Mouse (Mus musculus) left cerebral cortex, postnatal 4 days (tissue): ENCODE data around the gene Tpte. TPM values are rescaled to one million over a fixed set of nuclear protein-coding genes. Genes with fewer than 3 reads are reported as not detected.

Source experiments
- DNase-seq: peaks from one replicate; pipeline ENCODE4 v3.0.0-alpha.2; 2022
- intact Hi-C: fragments of 180-260 bp; cut with DNase I; formaldehyde crosslinking; loops from one replicate; pipeline ENCODE4 v1.15.1; 2025
- total RNA-seq, 2 experiments: library from RNA; stranded (reverse); gene quantifications; 2 replicates each; pipeline ENCODE4 v1.2.3; 2021

Tpte gene
- total RNA-seq, 2 experiments from 2014 or later, result not detected

DNA sequence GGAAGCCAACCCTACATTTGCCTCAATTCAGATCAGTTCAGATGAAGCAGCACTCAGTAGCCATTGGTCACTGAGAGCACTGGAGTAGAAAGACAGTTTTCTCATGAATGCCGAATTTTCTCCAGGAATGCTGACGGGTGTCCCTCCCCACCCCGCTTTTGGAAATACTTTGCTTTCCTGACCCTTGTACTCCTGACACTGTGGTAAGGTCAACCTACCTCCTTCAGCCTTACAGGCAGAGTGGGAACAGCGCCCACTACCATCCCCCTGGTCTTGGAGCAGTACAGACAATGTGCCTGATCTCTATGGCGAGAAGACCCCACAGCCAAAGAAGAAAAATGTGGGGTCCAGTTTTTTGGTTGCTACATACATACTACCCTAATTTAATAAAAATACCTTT is 93.1 kb downstream of the Tpte start:
- intact Hi-C loops, result loop anchor here (10.0 kb wide), 1 partner anchor 182 kb away; the partner anchor contains the start of gene Vps36
- DNase-seq, result no peak

DNA sequence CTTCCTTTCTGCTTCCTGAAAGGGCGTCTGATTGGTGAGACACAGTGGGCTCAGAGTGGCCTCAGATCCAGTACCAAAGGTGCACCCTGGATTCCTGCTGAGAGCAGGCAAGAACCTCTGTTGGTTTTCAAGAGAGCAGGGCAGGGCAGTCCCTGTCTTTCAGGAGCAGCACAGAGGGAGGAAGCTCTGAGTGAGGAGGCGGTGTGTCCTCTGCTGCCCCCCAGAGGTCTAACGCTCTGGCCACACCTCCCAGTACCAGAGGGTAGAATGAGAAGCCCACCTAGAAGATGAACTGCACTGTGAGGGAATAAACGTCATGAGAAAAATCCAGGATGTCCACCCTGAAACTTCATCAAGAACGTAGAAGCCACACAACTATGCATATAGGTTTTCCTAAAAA is 93.7 kb downstream of the Tpte start:
- intact Hi-C loops, result loop anchor here (10.0 kb wide), 1 partner anchor 182 kb away; the partner anchor contains the start of gene Vps36
- peak; percentile 52 for DNase-seq

DNA sequence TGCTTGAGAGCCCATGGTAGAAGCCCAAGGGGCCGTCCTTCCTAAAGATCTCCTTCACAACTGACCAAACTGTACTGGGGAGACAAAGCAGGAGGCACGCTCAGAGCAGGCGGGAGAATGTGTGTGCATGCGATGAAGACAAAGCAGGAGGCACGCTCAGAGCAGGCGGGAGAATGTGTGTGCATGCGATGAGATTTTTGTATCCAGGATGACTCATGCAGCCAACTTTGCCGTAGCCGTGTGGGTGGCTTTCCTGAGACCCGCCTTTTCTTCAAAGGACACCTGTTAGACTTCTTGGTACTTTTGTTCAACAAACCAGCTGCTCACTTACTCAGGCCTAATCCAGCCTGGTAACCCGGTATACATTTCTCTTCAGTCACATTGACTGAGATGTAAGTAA is 97.7 kb downstream of the Tpte start:
- DNase-seq, result no peak
- intact Hi-C loops, result no loop called here

DNA sequence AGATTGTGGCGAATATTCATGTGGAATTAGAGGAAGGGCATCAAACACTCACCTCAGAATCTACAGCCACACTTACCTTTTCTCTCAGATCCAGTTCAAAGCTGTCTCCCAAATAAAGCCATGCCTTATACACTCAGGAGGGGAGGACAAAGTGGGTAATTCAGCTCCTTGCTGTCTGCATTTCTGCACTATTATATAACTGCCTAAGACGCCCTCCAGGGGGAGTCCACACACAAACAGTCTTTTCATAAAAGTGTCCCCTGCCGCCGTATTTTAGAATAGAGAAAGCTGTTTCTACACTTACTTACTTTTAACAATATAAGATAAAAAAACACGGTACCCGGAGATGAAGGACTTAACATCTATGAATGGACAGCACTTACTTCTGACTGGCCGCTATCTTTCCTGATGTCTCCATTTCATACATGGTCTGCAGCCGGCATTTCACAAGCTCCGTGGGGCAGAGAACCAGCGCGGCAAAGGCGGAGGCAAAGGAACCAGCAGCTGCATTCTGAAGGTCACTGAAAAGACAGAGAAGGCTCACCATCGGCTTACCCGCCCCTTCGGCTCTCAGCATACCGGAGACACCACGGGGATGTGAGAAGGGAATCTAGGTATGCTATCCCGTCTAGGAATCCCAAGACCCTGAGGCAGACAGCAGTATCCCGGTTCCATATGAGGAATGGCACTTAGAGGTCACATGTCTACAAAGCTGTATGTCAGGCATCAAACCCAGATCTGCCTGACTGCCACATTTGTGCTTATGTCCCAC is 99.8 kb downstream of the Tpte start:
- intact Hi-C loops, result no loop called here
- DNase-seq, result no peak

DNA sequence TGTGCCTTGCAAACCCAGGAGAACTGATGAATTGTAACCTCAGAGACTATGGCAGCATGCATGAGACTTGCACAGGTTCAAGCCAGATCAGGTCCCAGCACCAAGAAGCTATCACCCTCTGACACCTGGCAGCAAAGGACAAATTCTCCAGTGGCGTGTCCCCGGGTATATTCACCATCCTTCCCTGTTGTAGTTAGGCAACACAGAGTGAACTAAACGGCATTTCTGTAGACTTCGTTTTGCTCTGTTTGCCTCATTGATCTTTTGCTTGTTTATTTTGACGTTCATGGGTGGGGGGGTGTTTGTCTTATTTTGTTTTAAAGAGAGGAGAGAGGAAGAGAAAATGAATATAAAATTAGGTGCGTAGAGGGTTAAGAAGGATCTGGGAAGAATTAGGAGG is 101.9 kb downstream of the Tpte start:
- intact Hi-C loops, result no loop called here
- no peak for DNase-seq

DNA sequence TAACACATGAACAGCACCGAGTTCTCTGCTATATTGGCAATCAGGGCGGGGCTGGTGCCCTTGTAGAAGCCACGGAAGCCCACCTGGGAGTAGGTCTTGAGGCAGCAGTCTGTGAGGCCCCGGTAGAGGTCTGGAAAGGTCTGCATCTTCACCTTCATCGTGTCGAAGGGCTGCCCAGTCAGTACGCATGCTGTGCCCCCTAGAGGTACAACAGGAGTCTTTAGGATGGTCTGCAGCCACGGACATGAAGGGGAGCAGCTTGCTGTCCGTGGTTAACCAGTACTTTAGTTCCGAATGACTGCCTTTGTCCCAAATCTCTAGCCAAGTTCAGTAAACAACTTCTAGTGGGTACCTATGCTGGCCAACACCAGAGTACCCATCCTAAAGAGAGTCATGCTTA is 106.6 kb downstream of the Tpte start:
- intact Hi-C loops, result no loop called here
- no peak for DNase-seq

DNA sequence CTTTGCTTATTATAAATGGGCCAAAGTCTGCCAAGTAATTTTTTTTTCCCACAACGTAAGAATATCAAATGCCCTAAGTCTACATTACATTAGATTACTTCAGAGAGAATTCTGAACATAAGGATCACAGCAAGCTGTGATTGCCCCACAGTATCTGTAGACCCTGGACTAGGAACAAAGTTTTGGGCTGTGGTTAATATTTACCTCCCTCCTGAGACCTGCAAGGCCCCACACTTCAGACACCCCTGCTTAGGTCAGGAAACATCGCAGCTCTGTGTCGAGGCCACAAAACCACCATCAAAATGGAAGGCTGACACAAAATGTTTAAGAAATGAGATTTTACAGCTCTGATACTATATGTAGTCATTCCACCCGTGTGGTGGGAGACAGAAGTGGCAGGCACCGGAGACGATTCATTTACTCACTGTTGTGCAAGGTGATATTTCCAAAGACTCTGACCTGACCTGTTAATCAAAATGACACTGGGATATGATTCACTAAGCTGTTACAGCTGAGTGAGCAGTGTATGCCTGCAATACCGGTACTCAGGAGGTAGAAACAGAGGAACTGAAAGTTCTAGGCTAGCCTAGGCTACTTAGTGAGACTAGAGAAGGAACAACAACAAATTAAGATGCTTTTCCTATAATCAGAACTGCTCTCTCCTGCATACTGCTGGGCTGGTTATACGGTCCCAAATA is 107.7 kb downstream of the Tpte start:
- intact Hi-C loops, result no loop called here
- DNase-seq, result no peak

DNA sequence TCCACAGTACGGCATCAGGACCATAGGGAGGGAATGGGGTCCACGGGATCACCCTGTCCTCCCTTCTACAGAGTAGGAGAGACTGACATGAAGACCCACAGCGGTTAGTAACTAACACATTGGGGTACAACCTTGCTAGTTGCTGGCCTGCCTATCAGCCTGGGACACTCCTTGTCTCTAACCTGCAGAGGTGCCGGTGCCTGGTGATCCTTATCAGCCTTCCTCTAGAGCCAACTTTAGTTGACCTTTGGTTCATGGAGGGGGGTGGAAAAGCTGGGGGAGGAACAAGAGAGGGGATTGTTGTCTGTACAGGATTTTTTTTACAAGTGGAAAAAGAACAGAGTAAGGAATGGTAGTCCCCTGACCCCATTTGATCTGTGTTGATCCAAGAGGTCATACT is 111.2 kb downstream of the Tpte start:
- intact Hi-C loops, result no loop called here
- DNase-seq, result no peak

DNA sequence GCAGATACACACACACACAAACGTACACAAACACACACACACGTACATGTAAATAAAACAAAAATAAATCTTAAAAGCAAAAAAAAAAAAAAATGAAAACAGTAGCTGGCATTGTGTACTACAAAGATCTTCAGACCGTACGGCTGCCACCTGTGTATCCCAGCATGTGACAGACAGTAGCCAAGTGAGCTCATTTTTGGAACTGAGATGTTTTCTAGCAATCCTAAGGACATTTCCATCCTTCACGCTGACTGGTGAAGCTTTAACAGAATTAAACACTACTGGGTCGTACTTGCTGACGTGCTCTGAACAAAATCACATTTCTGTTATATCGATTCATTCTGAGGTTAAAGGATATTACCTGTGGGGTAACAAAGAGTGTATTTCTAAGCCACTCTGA is 112.0 kb downstream of the Tpte start:
- DNase-seq, result no peak
- intact Hi-C loops, result no loop called here

DNA sequence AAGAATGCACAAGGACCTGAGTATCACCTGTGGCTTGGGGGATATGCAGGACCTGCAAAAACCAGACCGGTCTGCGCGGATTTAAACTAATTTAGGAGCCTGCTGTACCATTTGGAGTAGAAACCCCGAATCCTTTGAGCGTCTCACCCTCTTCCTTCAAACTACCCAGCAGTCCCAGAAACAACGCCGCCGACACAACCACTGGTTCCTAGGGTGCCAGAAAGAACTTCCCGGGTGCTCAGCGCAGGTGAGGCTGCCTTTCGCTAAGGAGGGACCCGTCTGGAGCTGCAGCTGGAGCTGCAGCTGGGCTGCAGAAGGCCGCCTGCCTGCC is 114.5 kb downstream of the Tpte start:
- intact Hi-C loops, result no loop called here
- DNase-seq, result no peak

DNA sequence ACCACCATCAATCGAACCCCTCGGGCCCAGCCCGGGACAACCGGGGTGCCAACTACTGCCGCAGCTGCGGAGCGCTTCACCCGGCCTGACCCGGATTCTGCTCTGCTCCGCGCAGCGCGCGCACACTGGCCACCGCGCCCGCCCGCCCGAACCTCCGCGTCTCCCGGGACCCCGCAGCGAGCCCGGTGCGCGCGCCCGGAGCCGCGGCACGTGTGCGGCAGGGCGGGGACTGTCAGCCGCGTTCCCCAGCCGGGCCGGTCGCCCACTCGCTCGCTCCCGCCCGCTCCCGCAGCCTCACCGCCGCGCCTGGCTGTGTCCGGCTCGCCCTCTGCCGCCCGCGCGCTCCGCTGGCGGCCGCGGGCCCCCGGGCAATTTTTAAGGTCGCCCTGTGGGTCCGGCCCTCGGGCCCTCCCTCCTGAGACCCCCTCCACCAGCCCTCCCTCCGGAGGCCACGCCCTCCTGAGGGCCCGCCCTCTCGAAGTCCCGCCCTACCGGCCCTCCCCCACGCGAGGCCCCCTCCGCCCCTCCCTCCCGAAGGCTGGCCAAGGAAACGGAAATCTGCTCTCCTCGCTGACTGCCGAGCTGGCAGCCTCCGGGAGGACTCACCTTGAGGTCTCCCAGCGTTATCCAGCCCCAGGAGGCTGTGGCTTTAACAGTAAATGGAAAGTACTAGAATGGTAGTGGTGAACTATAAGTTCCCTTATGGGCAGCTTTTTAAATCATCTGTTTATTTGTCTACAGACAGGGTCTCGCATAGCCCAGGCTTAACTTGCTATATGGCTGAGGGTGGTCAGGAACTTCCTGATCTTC is 115.1 kb downstream of the Tpte start, which contains the start of gene Slc25a15:
Gene Slc25a15 (minus strand): TSS at position 456 of the 810 bp plus-strand sequence.
- intact Hi-C loops, result no loop called here
- peak; percentile 94 for DNase-seq

DNA sequence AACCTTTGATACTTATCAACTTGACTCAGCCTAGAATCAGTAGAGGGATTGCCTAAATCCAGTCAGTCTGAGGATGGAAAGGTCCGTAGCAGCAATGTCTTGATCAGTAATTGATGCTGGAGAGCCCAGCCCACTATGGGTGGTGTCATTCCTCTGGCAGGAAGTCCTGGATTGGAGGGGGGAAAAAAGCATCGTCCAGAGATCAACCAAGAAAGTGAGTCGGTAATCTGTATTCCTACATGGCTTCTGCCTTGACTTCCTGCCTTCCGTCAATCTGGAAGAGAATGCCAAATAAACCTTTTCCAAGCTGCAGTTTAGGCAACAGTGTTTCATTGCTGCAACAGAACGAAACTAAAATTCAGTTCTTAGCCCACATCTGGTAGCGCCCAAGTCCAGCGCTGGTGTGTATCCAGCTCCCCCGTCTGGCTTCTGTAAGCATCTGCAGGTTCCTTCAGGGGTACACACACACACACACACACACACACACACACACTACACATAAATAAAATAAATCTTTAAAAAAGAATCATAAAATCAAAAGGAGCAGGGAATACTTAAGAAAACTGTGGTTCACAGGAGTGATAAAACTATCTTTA is 116.1 kb downstream of the Tpte start:
- intact Hi-C loops, result no loop called here
- DNase-seq, result no peak

DNA sequence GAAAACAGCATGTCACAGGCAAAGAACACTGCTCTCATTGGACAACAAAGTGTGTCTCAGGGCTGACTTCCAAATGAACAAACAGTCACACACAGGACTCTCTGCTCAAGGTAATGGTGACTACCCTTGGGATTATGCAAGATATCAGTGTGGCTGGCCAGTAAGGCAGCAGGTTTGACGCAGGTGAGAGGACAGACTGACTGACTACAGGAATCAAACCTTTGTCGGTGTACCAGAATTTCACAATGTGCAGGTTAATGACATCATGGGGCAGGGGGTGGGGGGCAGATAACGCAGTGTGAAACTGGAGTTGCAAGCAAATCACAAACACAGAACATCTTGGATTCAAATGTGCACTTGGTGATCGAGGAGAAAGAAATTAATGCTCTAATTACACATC is 117.4 kb downstream of the Tpte start:
- intact Hi-C loops, result loop anchor here (5.0 kb wide), 1 partner anchor 208 kb away; the partner anchor contains the start of gene Vps36
- DNase-seq, result no peak

DNA sequence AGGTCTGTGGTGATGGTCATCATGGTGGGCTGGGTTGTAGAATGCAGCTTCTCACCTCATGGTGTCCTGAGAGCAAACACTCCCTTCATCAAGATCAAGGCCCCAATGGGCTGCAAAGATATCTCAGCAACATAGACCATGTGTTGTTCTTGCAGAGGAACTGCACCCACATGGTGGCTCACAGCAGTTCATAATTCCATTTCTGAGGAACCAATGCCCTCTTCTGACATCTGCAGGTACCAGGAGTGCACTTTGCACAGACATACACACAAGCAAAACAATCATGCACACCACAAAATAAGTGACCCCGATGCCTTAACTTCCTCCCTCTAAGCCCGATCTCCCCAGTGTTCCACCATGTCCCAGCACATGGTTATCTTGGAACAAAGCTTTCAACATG is 120.0 kb downstream of the Tpte start:
- DNase-seq, result no peak
- intact Hi-C loops, result loop anchor here (5.0 kb wide), 1 partner anchor 211 kb away; the partner anchor contains the start of gene Vps36

DNA sequence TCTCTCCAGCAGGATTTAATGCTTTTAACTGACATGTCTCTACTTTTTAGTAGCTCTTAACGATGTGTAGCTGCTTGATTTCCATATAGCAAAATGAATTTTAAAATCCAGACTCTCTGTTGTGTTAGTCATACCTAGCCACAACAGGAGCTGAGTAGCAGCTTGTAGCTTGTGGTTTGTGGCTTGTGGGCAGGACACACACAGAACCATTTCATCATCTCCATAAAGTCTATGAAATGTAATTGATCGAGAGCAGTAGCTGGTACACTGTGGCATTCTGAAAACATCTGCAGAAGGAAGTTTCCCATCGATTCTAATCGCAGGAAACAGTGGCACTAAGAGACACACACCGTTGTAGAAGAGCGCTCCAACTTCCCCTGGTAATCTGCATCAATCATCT is 122.5 kb downstream of the Tpte start:
- intact Hi-C loops, result no loop called here
- DNase-seq, result no peak

DNA sequence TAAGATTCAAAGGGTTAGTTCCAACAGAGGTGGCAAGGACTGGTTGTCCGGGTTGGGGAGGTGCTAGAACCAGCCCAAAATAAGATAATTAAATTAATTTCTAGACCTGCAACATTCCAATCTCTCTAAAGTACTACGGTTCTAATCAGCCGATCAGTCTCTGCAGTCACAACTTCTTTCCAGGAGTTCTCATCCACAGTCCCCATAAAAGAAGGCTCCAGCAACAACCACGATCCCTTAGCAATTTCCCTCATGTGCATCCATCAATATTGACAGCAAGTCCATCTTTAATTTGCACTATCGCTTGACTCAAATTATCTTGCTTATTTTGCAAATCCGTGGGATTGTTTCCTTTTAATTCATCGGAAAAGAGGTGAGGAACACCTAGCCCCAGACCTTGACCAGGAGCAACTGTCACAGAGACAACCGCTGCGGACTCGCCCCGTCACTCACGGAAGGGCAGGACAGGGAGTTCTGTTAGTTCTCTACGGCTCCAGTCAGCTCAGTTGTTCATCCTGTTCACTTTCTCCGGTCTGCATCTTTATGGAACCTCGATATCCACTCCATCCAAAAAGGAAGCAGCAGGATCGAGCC is 127.5 kb downstream of the Tpte start:
- intact Hi-C loops, result no loop called here

DNA sequence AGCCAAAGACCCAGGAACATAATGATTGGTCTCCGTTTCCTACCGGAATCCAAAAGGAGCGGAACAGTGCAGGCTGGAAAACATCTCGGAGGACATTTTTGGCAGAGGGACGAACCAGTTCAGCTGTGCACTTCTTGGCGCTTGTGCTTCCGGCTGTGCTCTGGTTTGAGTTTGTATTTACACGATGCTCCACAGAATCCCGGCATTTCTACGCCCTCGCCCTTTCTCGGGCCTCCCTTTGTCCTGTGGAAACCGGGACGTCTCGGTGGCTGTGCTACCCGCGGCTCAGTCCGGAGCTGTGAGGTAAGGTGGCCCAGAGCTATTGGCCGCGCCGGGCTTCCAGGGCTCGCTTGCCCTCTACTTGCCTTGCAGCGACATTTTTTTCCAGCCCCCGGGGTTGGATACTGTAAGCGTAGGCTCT is 128.1 kb downstream of the Tpte start, which contains the start of gene Mrps31:
Gene Mrps31 (plus strand): TSS at position 80 of the 421 bp plus-strand sequence.
- intact Hi-C loops, result no loop called here
- DNase-seq, result peak; percentile 75

More for the DNA sequence above, 127.5 kb downstream of the Tpte start:
- DNase-seq, result no peak

DNA sequence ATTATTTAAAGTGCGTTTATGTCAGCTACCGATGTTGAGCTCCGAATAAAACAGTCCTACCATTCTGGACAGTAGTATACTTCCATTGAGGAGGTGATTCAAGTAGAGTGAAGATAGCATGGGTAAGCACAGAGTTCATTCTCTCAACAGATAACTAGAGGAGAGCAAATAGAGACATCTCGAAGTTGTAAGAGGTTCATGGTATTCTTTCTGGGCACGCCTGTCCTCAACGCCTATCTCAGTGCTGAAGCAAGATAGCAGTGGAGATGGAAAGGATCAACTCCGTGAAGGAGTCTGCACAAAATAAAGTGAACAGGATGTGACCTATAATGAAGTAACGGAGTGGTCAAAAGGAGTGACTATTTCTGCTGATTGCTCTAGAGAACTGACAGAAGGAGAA is 128.7 kb downstream of the Tpte start:
- DNase-seq, result no peak
- intact Hi-C loops, result no loop called here
